Mouse (Mus musculus) left cerebral cortex, postnatal 10 days (tissue): ENCODE data around the gene Crip1. TPM values are rescaled to one million over a fixed set of nuclear protein-coding genes. Genes with fewer than 3 reads are reported as not detected.

Experiments
- DNase-seq, 2 experiments: peaks; one replicate each; pipeline ENCODE4 v3.0.0; 2021 to 2022; ENCODE audit warnings: low spot score in 2 of 2, mixed read lengths in 1 of 2; ENCODE audit errors: extremely low spot score in 1 of 2
- intact Hi-C: fragments of 180-260 bp; cut with DNase I; formaldehyde crosslinking; loops from one replicate; pipeline ENCODE4 v1.15.1; 2025
- total RNA-seq, 2 experiments: library from RNA; stranded (reverse); gene quantifications; 2 replicates each; pipeline ENCODE4 v1.2.3; 2021

The Crip1 gene
- total RNA-seq, 2 experiments from 2014 or later: 12.4 to 12.6 TPM

DNA sequence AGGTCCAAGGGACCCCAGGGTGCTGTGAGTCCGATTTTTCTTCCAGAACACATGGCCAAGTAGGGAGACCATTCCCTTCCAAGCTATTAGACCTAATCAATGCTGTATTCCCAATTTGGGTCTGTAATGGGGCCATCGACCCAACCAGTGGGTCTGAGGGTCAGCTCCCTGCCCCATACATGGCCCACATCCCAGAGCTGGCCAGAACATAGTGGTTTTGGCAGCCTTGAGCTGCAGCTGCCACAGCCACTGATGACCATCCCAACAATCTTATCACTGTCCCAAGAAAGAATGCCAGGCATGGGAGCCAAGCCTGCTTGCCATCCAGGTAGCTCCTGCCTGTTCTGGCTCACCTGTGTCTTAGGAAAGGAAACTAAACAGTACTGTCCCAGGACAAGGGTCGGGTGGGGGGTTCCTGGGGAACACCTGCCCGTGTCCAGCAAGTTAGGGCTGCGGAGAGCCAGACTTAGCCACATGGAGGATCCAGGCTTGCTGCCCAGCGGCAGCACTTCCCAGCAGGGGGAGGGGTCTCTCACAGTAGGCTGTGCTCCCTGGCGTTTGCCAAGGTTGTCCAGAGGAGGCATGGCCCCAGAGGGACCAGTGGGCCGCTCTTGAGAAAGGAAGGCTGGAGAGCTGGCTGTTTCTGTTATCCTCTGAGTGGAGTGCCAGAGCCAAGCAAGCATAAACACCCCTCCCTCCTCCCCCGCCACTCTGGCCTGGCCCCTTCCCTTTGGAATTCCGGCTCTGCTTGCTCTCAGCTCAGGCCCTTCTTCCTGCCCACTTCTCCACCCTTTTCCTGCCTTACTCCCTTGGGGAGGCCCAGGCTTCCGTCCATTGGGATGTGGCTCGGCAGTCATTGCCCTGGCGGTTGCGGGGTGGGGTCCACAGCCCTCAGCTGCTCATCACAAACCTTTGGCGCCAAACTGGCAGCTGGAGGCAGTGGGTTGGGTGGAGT, 3.8 kb upstream of the Crip1 start:
- intact Hi-C loops: loop anchor here (5.0 kb wide), 1 partner anchor 45 kb away; the partner anchor contains the start of gene Tmem121
- peak in 1 of 2 experiments; percentile 90 for DNase-seq

DNA sequence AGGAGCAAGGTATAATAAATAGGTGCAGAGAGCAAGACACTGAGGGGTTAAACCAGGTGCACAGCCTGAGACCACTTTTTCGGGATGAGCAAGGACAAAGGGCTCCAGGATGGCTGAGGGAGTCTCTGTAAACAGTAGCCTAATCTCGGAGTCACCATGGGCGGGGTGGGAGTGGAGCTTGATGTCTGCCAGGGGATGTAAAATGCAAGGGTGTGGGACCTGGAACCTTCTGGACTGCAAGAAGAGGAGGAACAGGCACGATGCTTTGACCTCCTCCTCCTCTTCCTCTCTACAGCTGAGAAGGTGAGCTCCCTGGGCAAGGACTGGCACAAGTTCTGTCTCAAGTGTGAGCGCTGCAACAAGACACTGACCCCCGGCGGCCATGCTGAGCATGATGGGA, 3.0 kb upstream of the Crip1 start:
- no peak for DNase-seq
- intact Hi-C loops: loop anchor here (5.0 kb wide), 1 partner anchor 44 kb away; the partner anchor contains the start of gene Tmem121

DNA sequence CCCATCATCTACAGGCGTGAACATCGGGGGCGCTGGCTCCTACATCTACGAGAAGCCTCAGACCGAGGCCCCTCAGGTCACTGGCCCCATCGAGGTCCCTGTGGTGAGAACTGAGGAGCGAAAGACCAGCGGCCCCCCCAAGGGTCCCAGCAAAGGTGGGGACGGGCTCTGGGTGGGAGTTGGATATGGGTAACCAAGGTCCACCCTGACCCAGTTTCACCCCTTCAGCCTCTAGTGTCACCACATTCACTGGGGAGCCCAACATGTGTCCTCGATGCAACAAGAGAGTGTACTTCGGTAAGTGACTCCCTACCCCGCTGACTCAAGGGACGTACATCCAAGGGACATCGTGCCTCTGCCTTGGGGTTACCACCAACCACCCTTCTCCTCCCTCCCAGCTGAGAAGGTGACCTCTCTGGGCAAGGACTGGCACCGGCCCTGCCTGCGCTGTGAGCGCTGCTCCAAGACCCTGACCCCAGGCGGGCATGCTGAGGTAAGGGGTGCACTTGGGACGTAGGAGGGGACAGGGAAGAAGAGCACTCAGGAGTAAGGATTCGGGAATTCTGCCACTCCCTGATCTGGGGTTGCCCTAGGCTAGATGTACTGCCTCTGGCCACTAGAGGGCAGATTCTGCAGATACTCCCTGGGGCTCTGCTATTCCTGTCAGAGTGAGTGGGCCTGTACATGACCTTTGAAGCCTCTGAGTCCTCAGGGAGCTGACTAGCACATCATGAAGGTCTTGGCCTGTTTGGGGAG, 1.9 kb upstream of the Crip1 start:
- intact Hi-C loops: loop anchor here (5.0 kb wide), 1 partner anchor 43 kb away; the partner anchor contains the start of gene Tmem121
- no peak for DNase-seq

DNA sequence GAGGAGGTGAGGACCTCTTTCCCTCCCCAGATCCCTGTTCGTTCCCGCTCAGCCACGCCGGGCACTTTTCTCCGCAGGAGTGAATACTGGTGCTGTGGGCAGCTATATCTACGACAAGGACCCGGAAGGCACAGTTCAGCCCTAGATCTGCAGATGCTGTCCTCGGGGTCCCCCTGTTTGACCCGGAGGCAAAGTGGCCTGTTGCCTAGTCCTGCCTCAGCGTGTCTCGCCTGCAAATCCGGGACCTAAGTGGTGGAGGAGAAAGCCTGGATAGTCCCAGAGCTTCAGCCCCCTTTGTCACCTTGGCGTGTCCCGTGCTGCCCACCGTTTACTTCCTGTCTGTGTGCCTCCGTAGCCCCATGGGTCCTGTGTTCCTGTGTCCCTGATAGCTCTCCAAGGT, 1.2 kb upstream of the Crip1 start:
- DNase-seq: no peak
- intact Hi-C loops: loop anchor here (5.0 kb wide), 1 partner anchor 42 kb away; the partner anchor contains the start of gene Tmem121

- intact Hi-C loops: no loop called here
- DNase-seq: peak in 1 of 2 experiments; percentile 22
Measured at GRCm38 (mm10) chr12:113145591-113145990, 525 bp upstream of the Crip1 start.

- peak in 1 of 2 experiments; percentile 61 for DNase-seq
- intact Hi-C loops: no loop called here
Measured at GRCm38 (mm10) chr12:113147481-113147880, 1.4 kb downstream of the Crip1 start.

DNA sequence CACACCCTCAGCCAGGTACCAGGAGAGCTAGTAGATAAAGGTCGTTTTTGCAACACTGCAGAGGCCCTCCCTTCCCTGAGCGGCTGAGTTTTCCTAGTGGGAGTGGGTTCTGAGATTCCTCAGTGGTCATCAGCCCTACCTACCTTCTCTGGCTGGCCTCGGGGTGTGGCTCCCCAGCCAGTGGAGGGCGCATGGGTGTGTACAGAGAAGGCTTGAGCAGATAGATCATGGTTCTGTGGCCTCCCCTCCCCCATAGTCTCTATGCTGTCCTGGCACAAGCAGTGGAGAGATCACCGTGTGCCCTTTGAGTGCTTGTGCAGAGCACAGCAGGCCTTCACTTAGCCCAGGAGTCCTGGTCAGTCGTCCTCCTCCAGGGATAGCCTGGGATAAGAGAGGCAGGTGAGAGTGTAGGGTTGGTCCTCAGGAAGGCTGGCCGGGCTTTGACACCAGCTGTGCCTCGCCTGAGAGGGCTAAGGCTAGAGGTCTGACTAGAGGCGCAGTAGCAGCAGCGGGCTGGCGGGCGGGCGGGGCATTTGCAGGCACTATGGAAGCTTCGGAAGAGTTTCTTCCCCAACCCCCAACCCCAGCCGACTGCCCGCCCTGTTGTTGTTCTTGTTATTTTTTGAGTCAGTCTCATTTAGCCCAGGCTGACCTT, 2.4 kb downstream of the Crip1 start:
- DNase-seq: peak in 1 of 2 experiments; percentile 75
- intact Hi-C loops: no loop called here

DNA sequence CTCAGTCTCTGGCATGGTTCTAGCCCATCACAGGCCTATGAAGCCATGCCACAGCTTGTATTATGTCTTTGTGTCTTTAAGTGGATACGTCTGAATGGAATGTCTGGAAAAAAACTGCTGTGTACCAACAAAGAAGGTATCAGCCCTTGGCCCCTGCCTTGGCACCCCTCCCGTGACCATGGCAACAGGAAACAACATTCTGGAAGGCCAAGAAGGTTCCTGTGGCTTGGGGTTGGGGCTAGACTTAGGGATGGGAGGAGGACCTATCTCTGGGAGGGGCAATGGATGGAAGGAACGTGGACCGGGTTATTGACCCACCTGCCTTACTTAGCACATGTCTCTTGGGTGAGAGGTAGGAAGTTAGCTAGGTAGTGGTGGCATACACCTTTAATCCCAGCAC, 3.2 kb downstream of the Crip1 start:
- intact Hi-C loops: no loop called here
- DNase-seq: peak in 1 of 2 experiments; percentile 61

DNA sequence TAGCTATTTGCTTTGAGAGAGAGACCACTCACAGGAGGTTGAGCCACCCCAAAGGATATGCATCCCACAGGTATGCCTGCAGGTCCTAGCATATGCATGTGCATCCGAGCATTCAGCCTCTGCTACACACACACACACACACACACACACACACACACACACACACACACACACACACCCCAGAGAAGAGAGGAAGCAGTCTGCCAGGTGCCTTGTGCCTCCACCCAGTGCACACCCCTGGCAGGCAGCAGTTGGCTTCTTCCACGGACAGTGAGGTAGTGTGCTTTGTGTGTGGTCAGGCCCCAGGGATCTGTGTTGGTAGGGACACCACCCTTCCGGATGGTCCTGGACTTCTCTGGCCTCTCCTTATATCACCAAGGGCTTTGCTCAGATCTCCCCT, 3.8 kb downstream of the Crip1 start:
- intact Hi-C loops: no loop called here
- no peak for DNase-seq

GRCm38 (mm10) chr12:113150591-113150990, 4.5 kb downstream of the Crip1 start:
- intact Hi-C loops: no loop called here
- no peak for DNase-seq

GRCm38 (mm10) chr12:113151046-113151445, 4.9 kb downstream of the Crip1 start:
- intact Hi-C loops: no loop called here
- DNase-seq: peak in 1 of 2 experiments; percentile 43

DNA sequence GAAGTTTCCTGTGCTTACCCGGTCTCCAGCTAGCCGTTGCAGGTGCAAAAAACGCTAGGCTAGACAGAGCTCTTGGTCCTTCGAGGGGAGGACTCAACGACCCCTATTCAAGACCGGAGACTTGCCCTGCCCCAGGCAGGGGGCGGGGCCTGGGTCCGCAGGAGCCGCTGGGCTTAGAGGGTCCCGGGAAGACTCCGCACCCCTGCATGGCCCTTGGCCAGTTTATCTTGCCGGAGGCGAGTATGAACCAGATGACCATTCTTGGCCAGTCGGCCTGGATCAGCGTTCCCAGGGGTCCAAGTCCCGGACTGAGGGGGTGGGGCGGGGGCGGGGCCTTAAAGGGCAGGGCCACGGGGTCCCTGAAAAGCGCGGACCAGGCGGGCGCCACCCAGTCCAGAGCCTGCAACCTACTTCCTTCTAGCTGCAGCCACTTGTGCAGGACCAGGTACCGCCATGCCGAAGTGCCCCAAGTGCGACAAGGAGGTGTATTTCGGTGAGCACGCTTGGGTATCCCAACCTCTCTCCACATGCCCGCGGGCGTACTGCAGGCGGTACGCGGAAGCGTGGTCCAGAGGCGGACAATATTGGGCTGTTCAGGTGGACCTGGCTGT, 5.7 kb downstream of the Crip1 start:
- intact Hi-C loops: no loop called here
- DNase-seq: no peak

DNA sequence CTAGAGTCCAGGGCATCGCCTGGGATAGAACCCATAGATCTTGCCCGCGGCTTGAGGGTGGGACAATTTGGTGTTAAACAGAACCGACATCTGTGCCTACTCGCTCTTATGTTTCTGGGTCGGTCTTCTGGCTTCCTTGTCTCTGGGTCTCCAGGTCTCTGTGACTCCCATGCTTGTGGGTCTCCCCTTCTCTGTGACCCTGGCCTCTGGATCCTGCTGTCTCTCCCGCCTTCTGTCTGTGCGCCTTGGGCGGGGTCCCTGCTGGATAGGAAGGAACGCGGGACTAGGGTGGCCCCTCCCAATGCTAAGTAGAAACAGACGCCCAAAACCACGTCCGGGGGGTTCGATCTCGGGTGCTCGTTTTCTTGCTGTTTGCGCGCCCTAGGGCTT, 6.2 kb downstream of the Crip1 start:
- DNase-seq: peak in 1 of 2 experiments; percentile 45
- intact Hi-C loops: no loop called here

DNA sequence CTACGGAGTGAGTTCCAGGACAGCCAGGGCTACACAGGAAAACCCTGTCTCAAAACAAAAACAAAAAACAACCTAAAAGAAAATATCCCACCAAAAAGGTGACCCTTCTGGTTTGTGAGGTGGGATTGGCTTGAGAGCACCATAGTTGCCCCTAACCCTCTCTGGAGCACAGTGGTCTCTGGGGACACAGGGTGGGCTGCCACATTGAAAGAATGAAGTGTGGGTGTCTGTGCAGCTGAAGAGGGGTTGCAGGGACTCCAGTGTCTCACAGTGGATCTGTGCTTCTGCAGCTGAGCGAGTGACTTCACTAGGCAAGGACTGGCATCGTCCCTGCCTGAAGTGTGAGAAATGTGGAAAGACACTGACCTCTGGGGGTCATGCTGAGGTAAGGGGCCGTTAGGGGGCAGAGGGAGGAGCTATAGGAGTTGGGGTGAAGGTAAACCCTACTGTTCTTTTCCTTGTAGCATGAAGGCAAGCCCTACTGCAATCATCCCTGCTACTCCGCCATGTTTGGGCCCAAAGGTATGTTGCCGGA, 6.9 kb downstream of the Crip1 start:
- DNase-seq: peak in 1 of 2 experiments; percentile 24
- intact Hi-C loops: no loop called here

- intact Hi-C loops: no loop called here
- DNase-seq: peak in 1 of 2 experiments; percentile 31
Measured at GRCm38 (mm10) chr12:113153971-113154370, 7.9 kb downstream of the Crip1 start.

GRCm38 (mm10) chr12:113154747-113155075, 8.6 kb downstream of the Crip1 start:
- intact Hi-C loops: no loop called here
- no peak for DNase-seq

DNA sequence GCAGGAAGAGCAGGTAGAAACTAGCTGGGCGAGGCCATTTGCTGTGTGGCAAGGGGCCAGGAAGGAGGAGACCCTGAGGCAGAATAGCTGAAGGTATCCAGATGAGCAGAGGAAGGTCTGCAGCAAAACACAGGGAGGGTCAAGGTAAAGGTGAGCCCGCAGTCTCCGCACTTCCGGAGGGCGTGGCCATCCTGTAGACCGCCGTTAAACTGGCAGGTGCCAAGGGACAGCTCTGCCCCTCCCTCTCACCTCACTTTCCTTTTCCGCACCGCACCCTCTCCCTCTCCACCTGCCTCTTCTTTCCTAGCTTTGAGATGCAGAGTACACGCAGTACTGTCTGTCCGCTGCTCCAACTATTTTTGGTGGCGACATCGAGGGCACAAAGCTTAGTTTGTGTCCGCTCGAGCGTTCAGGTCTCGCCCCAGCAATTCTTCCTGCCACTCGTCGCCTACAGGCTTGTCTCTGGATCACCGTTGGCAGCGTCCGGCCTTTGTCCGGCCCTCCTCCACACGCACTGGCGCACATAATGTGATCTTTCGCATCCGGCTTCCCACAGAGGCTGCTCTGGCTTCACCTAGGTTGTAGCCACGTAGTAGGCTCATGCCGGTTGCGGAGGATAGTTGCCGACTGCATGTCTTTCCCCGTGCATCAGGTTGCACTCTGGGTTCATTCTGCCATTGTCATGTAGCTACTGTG, 9.1 kb downstream of the Crip1 start:
- peak in 1 of 2 experiments; percentile 70 for DNase-seq
- intact Hi-C loops: no loop called here
